ENCODE assay signal across 24 mouse cellular contexts in genomic region chr7:39680411-39680810, GRCm38 (mm10).
A peak's percentile ranks its signal among the peaks of the same experiment; 100 is the strongest.
DNase-seq lines count a peak whose midpoint lies in the region; ATAC-seq lines count a peak whose summit lies in the region.
"Had no signal": no experiment of that assay in that cellular context is flagged by ENCODE, and none has a peak within 500 bp of the region (broad histone marks: within the 10 kb centered on the region; RNA-seq: fewer than 3 reads in every experiment).

No protein-coding gene starts in this region.

- H3K36me3 ChIP-seq in heart, embryonic 12.5 days = no peaks in the 10 kb centered on the region
- no peaks in the 10 kb centered on the region for H3K36me3 ChIP-seq in kidney, embryonic 15.5 days
- H3K36me3 ChIP-seq: forebrain, embryonic 10.5 days; G1E; heart, embryonic 15.5 days; hindbrain, embryonic 12.5 days; hindbrain, embryonic 15.5 days had no signal

- no peaks in the 10 kb centered on the region for H3K4me1 ChIP-seq in heart, embryonic 12.5 days (replicated peaks)
- no peaks in the 10 kb centered on the region for H3K4me1 ChIP-seq in kidney, embryonic 15.5 days
- H3K4me1 ChIP-seq: forebrain, embryonic 10.5 days; forebrain, embryonic 13.5 days; heart, embryonic 15.5 days; hindbrain, embryonic 12.5 days; hindbrain, embryonic 15.5 days had no signal

- no peak overlapping the region for H3K9ac ChIP-seq in heart, embryonic 12.5 days
- no peak overlapping the region for H3K9ac ChIP-seq in kidney, embryonic 15.5 days
- H3K9ac ChIP-seq: forebrain, embryonic 13.5 days; heart, embryonic 15.5 days; hindbrain, embryonic 12.5 days; hindbrain, embryonic 15.5 days had no signal

- WGBS in heart, embryonic 12.5 days = 39% methylated on average over 2 of the region's 2 CpGs
- 29% methylated on average over 2 of the region's 2 CpGs for WGBS in kidney, embryonic 15.5 days

- H3K27ac ChIP-seq in heart, embryonic 12.5 days (ENCODE audit: poor library complexity, severe bottlenecking) = no peak overlapping the region
- H3K27ac ChIP-seq in kidney, embryonic 15.5 days = no peak overlapping the region
- H3K27ac ChIP-seq: forebrain, embryonic 10.5 days; forebrain, embryonic 13.5 days; heart, embryonic 15.5 days; hindbrain, embryonic 12.5 days; hindbrain, embryonic 15.5 days had no signal

- DNase-seq in heart, adult 18-20 months = peak; percentile 62 to 66
- DNase-seq in heart, adult 9 months (ENCODE audit: low spot score in 2 of 2) = peak; percentile 22 to 54
- DNase-seq in heart, postnatal 4 days = no peak
- peak; percentile 50 for DNase-seq in kidney, adult 9 months
- DNase-seq: adrenal gland, postnatal 10 days; adrenal gland, postnatal 36 days; B cell, adult 2 months; cerebellum, adult 18-20 months; cerebellum, adult 9-10 months; cerebellum, postnatal 14 days; gastrocnemius, postnatal 10 days; gastrocnemius, postnatal 36 days had no signal

- H3K27me3 ChIP-seq in heart, embryonic 12.5 days (replicated peaks) = no peaks in the 10 kb centered on the region
- no peaks in the 10 kb centered on the region for H3K27me3 ChIP-seq in kidney, embryonic 15.5 days
- H3K27me3 ChIP-seq: CH12.LX; forebrain, embryonic 13.5 days; heart, embryonic 15.5 days; hindbrain, embryonic 12.5 days; hindbrain, embryonic 15.5 days had no signal

- no peak overlapping the region for H3K4me3 ChIP-seq in heart, embryonic 12.5 days
- no peak overlapping the region for H3K4me3 ChIP-seq in kidney, embryonic 15.5 days (replicated peaks)
- H3K4me3 ChIP-seq: forebrain, embryonic 10.5 days; forebrain, embryonic 13.5 days; heart, embryonic 15.5 days; hindbrain, embryonic 12.5 days; hindbrain, embryonic 15.5 days had no signal

- H3K4me2 ChIP-seq in heart, embryonic 12.5 days = no peak overlapping the region
- no peak overlapping the region for H3K4me2 ChIP-seq in kidney, embryonic 15.5 days
- H3K4me2 ChIP-seq: forebrain, embryonic 13.5 days; heart, embryonic 15.5 days; hindbrain, embryonic 12.5 days; hindbrain, embryonic 15.5 days had no signal

- H3K9me3 ChIP-seq in heart, embryonic 12.5 days (replicated peaks) = no peaks in the 10 kb centered on the region
- no peaks in the 10 kb centered on the region for H3K9me3 ChIP-seq in kidney, embryonic 15.5 days (replicated peaks)
- H3K9me3 ChIP-seq: forebrain, embryonic 10.5 days; forebrain, embryonic 13.5 days; heart, embryonic 15.5 days; hindbrain, embryonic 12.5 days; hindbrain, embryonic 15.5 days had no signal

- ATAC-seq in heart, embryonic 12.5 days (ENCODE audit: insufficient number of reproducible peaks, low FRiP score) = no peak
- ATAC-seq in kidney, embryonic 15.5 days (replicated peaks; ENCODE audit: low FRiP score) = no peak
- ATAC-seq: forebrain, embryonic 13.5 days; forebrain, embryonic 16.5 days; intestine, postnatal 0 days; Patski had no signal
